In the genomic region with DNA sequence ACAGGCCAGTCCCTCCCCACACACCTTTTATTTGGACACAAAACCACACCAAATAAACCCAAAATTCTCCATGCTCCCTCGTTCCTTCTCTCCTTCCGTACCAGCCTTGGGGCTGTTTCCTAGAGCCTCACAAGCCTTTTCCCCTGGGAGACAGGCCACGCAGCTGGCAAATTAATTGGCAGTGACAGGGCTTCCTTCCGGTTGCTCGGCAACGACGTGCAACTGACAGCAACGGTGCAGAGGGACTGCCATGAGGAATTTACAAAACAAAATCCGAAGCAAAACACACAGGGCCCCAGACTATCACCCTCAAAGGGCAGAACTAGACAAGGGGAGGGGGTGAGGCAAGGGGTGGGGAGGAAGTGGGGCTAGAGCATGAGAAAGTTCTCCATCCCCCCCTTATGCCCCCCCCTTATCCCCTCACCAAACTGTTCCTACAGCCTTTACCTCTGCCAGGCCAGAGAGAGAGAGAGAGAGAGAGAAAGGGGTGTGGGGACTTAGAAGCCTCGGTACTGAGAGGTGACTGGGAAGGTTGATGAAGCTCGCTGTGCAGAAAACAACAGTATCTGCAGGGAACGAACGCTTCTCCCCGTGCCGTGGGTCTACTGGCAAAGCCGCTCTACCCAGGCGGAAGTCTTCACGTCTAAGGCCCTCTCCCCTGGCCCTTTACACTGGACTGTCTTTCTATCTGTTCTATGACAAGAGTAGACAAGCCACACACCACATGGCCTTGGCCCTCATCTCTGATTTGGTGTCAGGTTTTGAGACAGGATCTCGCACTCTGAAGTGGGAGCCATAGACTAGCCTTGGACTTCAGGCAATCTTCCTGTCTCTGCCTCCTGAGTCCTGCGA, we compare ENCODE assay signal across 9 mouse cellular contexts.
DNase-seq lines count a peak whose midpoint lies in the region; ATAC-seq lines count a peak whose summit lies in the region.
"Had no signal": no experiment of that assay in that cellular context is flagged by ENCODE, and none has a peak within 500 bp of the region (broad histone marks: within the 10 kb centered on the region; RNA-seq: fewer than 3 reads in every experiment).

No protein-coding gene starts in this region.

- 0 out of 4 replicates have a peak, but pooled peaks cover 0 to 6% of the 10 kb centered on the region in 2 experiments for H3K4me1 ChIP-seq in heart, embryonic 14.5 days (ENCODE audit: control insufficient read depth in 2 of 2, insufficient read depth in 2 of 2, low read length in 2 of 2)
- H3K4me1 ChIP-seq: liver, embryonic 13.5 days had no signal

- no peak overlapping the region for H3K9ac ChIP-seq in heart, embryonic 14.5 days (ENCODE audit: low read length)
- H3K9ac ChIP-seq: liver, embryonic 13.5 days had no signal

- H3K27ac ChIP-seq in heart, embryonic 14.5 days (replicated peaks in 1 of 2; ENCODE audit: control insufficient read depth in 1 of 2, insufficient read depth in 1 of 2, low read depth in 2 of 2, low read length in 2 of 2) = no peak overlapping the region
- H3K27ac ChIP-seq: liver, embryonic 13.5 days had no signal

- no peaks in the 10 kb centered on the region for H3K9me3 ChIP-seq in heart, embryonic 14.5 days (ENCODE audit: control insufficient read depth, low read length)
- H3K9me3 ChIP-seq: liver, embryonic 13.5 days had no signal

- WGBS in heart, embryonic 14.5 days = 39% methylated on average over 20 of the region's 20 CpGs

- no peak for ATAC-seq in cerebellum, adult (ENCODE audit: insufficient number of reproducible peaks, low FRiP score, low TSS enrichment)
- ATAC-seq in heart, embryonic 14.5 days (ENCODE audit: insufficient number of reproducible peaks, insufficient read depth, low FRiP score, low read depth) = no peak

- peak overlapping the region; percentile 9; the same call in 1 of the 2 replicates for H3K4me2 ChIP-seq in heart, embryonic 14.5 days (ENCODE audit: low read length)
- H3K4me2 ChIP-seq: liver, embryonic 13.5 days had no signal

- no peak overlapping the region for H3K4me3 ChIP-seq in heart, embryonic 14.5 days (ENCODE audit: control insufficient read depth in 1 of 2, insufficient read depth in 1 of 2, low read depth in 1 of 2, low read length in 2 of 2)
- H3K4me3 ChIP-seq: liver, embryonic 13.5 days had no signal

- H3K27me3 ChIP-seq in heart, embryonic 14.5 days (ENCODE audit: control insufficient read depth, insufficient read depth, low read length) = no peaks in the 10 kb centered on the region
- H3K27me3 ChIP-seq: liver, embryonic 13.5 days had no signal

- peaks cover 5% of the 10 kb centered on the region; the same call in 1 of the 2 replicates for H3K36me3 ChIP-seq in heart, embryonic 14.5 days (ENCODE audit: control insufficient read depth, insufficient read depth, low read length)
- H3K36me3 ChIP-seq: liver, embryonic 13.5 days had no signal

- peak; percentile 16 for DNase-seq in cerebellum, adult 11 months
- peak; percentile 40 to 55 for DNase-seq in cerebellum, postnatal 14 days
- peak; percentile 62 to 69 for DNase-seq in kidney, postnatal 4 days
- peak; percentile 36 for DNase-seq in lung, postnatal 25 days (ENCODE audit: low spot score)
- DNase-seq in right cerebral cortex, postnatal 36 days (ENCODE audit: low spot score in 2 of 2) = peak; percentile 25 to 33
- DNase-seq in spleen, postnatal 4 days (ENCODE audit: low spot score in 2 of 2) = no peak
- DNase-seq: liver, embryonic 13.5 days had no signal

Comparison
In these comparisons a context has a peak if more than half of its experiments do, and no peak if none do; other contexts are left out.
1. DNase-seq: peak in cerebellum, adult 11 months (single experiment), cerebellum, postnatal 14 days (2 of 2), kidney, postnatal 4 days (2 of 2), lung, postnatal 25 days (single experiment) and right cerebral cortex, postnatal 36 days (2 of 2); none in spleen, postnatal 4 days (0 of 2).